Mouse (Mus musculus) intestine, postnatal 0 days (tissue): ENCODE results near the gene Jmjd6. TPM values are rescaled to one million over a fixed set of nuclear protein-coding genes. Genes with fewer than 3 reads are reported as not detected.

Experiments
- ATAC-seq: fragments of 200-750 bp; cut with Nextera tagmentation; 2 replicates; pipeline ENCODE4 v1.8.0; 2017; ENCODE audit warnings: mild to moderate bottlenecking, moderate TSS enrichment, moderate library complexity
- H3K27ac ChIP-seq: fragments of 300-500 bp; sonication (generic); 2 replicates; pipeline ENCODE4 v1.5.1; 2014; ENCODE audit warnings: mild to moderate bottlenecking, low read depth, low read length, moderate library complexity
- H3K27me3 ChIP-seq: fragments of 300-500 bp; sonication (generic); replicated peaks from 2 replicates; pipeline ENCODE4 v1.6.1; 2014; ENCODE audit warnings: low read length, mixed read lengths; ENCODE audit not compliant: control insufficient read depth, insufficient read depth
- H3K36me3 ChIP-seq: fragments of 300-500 bp; sonication (generic); 2 replicates; pipeline ENCODE4 v1.6.1; 2014; ENCODE audit warnings: mild to moderate bottlenecking, moderate library complexity; ENCODE audit not compliant: control insufficient read depth, insufficient read depth
- H3K4me1 ChIP-seq: fragments of 300-500 bp; sonication (generic); replicated peaks from 2 replicates; pipeline ENCODE4 v1.6.1; 2014; ENCODE audit warnings: antibody characterized with exemption, low read length, mixed read lengths; ENCODE audit not compliant: control insufficient read depth, insufficient read depth
- H3K4me2 ChIP-seq: fragments of 300-500 bp; sonication (generic); replicated peaks from 2 replicates; pipeline ENCODE4 v1.6.1; 2014; ENCODE audit warnings: low read depth, mild to moderate bottlenecking, moderate library complexity
- H3K4me3 ChIP-seq: fragments of 300-500 bp; sonication (generic); 2 replicates; pipeline ENCODE4 v1.5.1; 2014; ENCODE audit warnings: low read depth, low read length
- H3K9ac ChIP-seq: fragments of 300-500 bp; sonication (generic); 2 replicates; pipeline ENCODE4 v1.6.1; 2014; ENCODE audit warnings: mild to moderate bottlenecking, low read depth, low read length
- H3K9me3 ChIP-seq: fragments of 300-500 bp; sonication (generic); 2 replicates; pipeline ENCODE4 v1.6.1; 2016; ENCODE audit warnings: mixed run types; ENCODE audit not compliant: control insufficient read depth
- CTCF ChIP-seq: sonication (generic); IDR thresholded peaks from 2 replicates; pipeline ENCODE4 v1.5.1; 2016; ENCODE audit warnings: low read depth, mild to moderate bottlenecking, control low read depth, antibody characterized with exemption, moderate library complexity
- WGBS: fragments of 180-500 bp; shearing (Covaris S2); extraction: QIAGEN DNeasy Blood & Tissue Kit; methylation state at CpG from one replicate; pipeline ENCODE4 v1.1.7; 2014; 5-methylcytosine and 5-hydroxymethylcytosine counted together
- polyA plus RNA-seq: library from polyadenylated mRNA; unstranded; fragments of >200 nt; fragmentation: Nextera tagmentation; extraction: Ambion mirVana; gene quantifications from 2 replicates; pipeline ENCODE4 v1.2.1, GENCODE M21; 2015

The Jmjd6 gene
- polyA plus RNA-seq, 1 experiment from 2014 or later = 44.4 TPM

DNA sequence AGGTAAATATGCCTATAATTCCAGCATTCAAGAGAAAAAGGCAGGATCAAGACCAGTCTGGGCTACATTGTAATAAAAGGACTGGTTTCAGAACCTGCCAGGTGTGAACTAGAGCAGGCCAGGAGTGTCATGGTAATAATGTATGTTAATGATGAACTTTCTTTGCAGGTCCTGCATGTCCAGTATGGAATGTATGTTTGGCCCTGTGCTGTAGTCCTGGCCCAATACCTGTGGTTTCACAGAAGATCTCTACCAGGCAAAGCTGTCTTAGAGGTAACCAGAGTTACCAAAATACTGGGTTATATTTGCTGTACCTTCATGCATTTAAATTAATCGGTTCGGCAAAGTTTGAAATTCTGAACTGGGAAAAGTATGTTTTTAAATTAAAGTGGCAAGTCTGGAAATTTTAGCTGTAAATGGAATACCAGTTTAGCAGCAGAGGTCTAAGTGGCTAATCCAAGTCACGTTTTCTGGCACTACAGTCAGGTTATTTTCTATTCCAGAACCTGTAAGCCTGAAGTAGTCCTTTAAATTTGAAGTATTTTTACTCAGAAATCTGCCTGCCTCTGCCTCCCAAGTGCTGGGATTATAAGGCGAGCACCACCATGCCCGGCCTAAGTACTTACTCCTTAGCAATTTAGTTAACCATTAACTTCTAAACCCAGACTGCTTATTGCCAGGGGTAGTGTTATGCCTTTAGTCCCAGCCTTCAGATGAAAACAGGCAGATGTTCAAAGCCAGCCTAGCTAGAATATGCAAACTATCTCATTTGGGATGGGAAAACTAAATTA, 5.0 kb upstream of the Jmjd6 start:
- Histone ChIP-seq H3K4me3 (no peak overlapping the region), H3K9me3 (no peaks in the 10 kb centered on the region), H3K9ac (no peak overlapping the region), H3K36me3 (peaks cover 29% of the 10 kb centered on the region; the same call in 1 of the 2 replicates), H3K27ac (no peak overlapping the region), H3K4me1 (no peaks in the 10 kb centered on the region), H3K27me3 (no peaks in the 10 kb centered on the region), H3K4me2 (no peak overlapping the region)
- TF ChIP-seq CTCF = no peak
- ATAC-seq = no peak
- WGBS = 61% methylated on average over 5 of the region's 5 CpGs

DNA sequence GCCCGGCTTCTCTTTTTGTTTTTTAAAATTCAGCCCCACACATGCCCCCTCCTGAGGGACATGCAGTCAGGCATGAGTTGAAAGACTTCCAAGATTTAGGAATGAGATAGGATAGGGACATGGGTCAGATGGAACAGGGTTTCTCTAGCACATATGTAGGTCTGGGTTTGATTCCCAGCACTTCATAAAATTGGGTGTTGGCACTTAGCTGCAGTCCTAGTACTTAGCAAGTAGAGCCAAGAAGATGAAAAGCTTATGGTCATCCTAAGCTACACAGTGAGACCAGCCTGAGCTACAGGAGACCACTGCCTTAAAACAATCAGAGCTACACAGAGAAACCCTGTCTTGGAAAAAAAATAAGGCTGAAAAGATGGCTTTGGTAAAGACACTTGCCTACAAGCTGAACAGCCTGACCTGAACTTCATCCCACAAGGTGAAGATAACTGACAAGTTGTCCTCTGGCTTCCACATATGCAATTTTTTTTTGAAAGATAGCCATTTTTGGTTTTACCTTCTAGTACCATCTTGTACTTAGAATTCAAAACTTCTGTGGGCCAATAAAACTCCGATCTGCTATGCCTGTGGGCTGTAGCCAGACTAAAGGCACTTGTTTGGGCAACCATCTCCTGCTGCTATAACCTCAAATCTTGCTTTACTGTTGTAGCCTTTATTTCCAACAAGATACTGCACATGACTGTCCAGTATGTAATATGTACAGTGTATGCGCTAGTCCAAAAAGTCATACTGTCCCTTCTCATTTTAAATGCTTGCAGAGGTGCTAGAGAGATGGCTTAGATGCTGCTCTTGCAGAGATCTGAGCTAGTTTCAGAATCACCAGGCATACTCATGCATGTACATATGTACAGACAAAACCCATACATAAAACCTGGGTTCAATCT, 4.2 kb upstream of the Jmjd6 start:
- no peak for TF ChIP-seq CTCF
- H3K4me2 ChIP-seq = no peak overlapping the region
- no peak for ATAC-seq
- H3K9ac ChIP-seq = no peak overlapping the region
- H3K27me3 ChIP-seq = no peaks in the 10 kb centered on the region
- no peak overlapping the region for H3K4me3 ChIP-seq
- no peaks in the 10 kb centered on the region for H3K4me1 ChIP-seq
- no peak overlapping the region for H3K27ac ChIP-seq
- no peaks in the 10 kb centered on the region for H3K9me3 ChIP-seq
- H3K36me3 ChIP-seq = peaks cover 29% of the 10 kb centered on the region; the same call in 1 of the 2 replicates
- over 99% methylated on average over 3 of the region's 3 CpGs for WGBS

DNA sequence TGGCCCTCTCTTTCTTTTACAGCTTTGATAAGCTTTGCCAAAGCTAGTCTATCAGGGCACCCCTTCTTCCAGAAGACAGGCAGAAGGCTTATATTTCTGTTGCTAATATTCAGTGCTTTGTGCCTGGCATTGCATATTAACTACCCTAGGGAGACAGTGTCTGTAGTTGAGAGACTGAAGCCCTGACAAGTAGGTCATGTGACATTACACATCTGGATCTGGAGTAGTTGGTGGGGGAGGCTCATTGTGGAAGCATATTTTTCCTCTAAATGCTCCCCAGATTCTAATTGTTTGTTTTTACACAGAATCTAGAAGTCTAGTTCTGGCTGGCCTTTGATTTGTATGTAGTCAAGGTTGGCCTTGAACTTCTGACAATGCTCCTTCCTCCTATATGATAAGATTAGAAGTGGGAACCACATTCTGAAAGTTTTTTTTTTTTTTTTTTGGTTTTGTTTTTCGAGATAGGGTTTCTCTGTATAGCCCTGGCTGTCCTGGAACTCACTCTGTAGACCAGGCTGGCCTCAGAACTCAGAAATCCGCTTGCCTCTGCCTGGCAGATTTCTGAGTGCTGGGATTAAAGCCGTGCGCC, 3.4 kb upstream of the Jmjd6 start:
- 0 out of 2 replicates have a peak, but pooled peaks cover under 1% of the 10 kb centered on the region for H3K4me1 ChIP-seq
- no peaks in the 10 kb centered on the region for H3K27me3 ChIP-seq
- no peak for TF ChIP-seq CTCF
- WGBS = 81% methylated on average over 4 of the region's 4 CpGs
- no peak overlapping the region for H3K27ac ChIP-seq
- no peaks in the 10 kb centered on the region for H3K9me3 ChIP-seq
- H3K9ac ChIP-seq = no peak overlapping the region
- ATAC-seq = no peak
- H3K4me3 ChIP-seq = no peak overlapping the region
- H3K36me3 ChIP-seq = peaks cover 29% of the 10 kb centered on the region; the same call in 1 of the 2 replicates
- H3K4me2 ChIP-seq = no peak overlapping the region

DNA sequence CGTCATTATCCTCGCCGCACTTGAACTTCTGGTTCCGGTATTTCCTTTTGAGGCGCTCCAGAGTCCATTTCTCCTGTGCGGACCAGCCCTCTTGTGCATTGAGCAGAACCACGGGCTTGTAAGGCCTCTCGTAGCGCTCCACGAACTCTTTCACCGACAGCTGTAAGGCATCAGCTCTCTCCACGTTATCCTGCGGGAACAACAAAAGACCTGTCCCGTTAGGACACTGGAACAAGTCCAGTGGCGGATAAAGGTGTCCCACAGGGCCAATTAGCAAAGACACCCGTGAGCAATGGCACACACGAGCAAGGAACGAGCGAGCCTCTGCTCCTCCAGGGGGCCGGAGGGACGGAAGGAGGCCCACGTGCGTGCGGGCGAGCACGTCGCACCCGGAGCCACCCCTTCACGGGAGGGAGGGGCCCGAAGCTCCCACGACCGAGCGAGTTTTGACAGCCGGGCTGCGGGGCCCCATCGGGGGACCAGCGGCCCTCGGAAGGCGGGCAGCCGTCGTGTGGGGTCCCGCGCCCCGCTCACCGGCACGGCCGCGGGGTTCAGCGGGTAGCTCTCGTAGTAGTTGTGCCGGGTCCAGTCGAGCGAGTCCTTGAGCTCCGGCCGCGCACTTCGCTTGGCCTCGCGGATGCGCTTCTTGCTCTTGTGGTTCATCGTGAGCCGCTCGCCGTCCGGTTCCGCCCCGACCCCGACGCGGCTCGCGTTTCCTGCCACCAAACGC, 553 bp downstream of the Jmjd6 start:
- Histone ChIP-seq H3K4me2 (peak overlapping the region; percentile 69), H3K27ac (peak overlapping the region; percentile 99), H3K27me3 (no peaks in the 10 kb centered on the region), H3K9ac (peak overlapping the region; percentile 89), H3K4me3 (peak overlapping the region; percentile 78), H3K9me3 (no peaks in the 10 kb centered on the region), H3K4me1 (peaks cover 11% of the 10 kb centered on the region; the same call in 1 of the 2 replicates), H3K36me3 (peaks cover 31% of the 10 kb centered on the region)
- WGBS = under 1% methylated on average over 63 of the region's 73 CpGs
- peak; percentile 53 for TF ChIP-seq CTCF
- peak; percentile 44 for ATAC-seq

DNA sequence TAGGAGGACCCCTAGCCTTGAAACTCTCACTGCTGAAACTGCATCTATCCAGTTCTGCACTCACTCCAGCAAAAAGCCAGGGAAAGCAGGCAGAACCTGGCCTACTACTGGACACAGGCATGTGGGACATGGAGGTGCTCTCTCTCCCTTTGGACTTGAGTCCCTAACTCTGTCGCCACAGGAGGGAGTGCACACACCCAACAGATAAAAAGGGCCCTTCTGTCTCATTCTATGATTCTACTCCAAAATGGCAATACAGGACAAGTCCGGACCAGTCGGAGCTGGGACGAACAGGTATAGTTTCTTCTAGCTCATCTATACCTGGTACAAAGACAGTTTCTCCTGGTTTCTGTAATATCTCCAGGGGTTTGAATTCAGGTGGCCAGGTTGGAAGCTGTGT, 2.5 kb downstream of the Jmjd6 start:
- H3K4me1 ChIP-seq = peaks cover 11% of the 10 kb centered on the region; the same call in 1 of the 2 replicates
- peak; percentile 40; the same call in 1 of the 2 replicates for TF ChIP-seq CTCF
- no peaks in the 10 kb centered on the region for H3K9me3 ChIP-seq
- H3K4me3 ChIP-seq = peak overlapping the region; percentile 78; the same call in 1 of the 2 replicates
- H3K4me2 ChIP-seq = peak overlapping the region; percentile 69
- H3K36me3 ChIP-seq = peaks cover 48% of the 10 kb centered on the region
- peak overlapping the region; percentile 15 for H3K27ac ChIP-seq
- 55% methylated on average over 4 of the region's 4 CpGs for WGBS
- peak overlapping the region; percentile 31; the same call in 1 of the 2 replicates for H3K9ac ChIP-seq
- ATAC-seq = no peak
- H3K27me3 ChIP-seq = no peaks in the 10 kb centered on the region
